Mouse (Mus musculus): ENCODE measurements around the gene Cep164. TPM values are rescaled to one million over a fixed set of nuclear protein-coding genes. Genes with fewer than 3 reads are reported as not detected.
A peak's percentile ranks its signal among the peaks of the same experiment; 100 is the strongest.

Cep164 gene
- polyA plus RNA-seq, 1 experiment from 2014 or later, result 5.4 TPM

DNA sequence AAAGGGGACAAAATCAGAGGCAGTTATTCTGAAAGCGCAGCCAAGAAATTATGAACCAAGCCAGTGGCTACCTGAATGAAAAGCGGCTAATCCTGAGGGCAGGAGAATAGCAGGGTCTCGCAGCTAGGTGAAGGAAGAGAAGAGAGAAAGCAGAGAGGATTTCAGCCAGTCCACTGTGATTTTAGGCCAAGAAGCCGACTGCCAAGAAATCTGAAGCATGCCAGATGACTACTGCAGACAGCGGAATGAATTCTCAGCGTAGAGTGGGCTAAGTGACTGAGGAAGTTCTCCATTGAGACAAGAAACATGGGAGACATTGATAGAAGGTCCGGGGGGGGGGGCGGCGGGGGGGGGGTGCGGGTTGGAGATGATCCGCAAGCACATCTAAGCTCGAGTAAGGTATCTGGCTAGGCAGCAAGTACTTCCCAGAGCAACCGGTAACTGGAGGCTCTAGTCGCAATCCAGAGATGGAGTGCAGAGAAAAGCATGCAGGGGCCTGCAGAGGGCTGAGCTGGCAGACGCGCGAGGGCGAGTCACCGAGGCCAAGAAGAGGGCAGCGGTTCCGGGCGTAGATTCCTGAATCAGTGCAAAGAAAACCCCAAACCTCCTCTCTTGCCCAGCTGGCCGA, 714 bp downstream of the Cep164 start:
- no peaks in the 10 kb centered on the region for H3K36me3 ChIP-seq (ENCODE audit: control insufficient read depth, insufficient read depth)
- peak overlapping the region; percentile 70 for H3K9ac ChIP-seq (ENCODE audit: low read depth, low read length)
- ATAC-seq (ENCODE audit: low read depth), result 0 out of 2 replicates have a peak, but pooled peaks have one; percentile 4
- H3K4me3 ChIP-seq (ENCODE audit: low read depth, low read length), result peak overlapping the region; percentile 84
- no peak overlapping the region for H3K27ac ChIP-seq (ENCODE audit: low read length)
- H3K27me3 ChIP-seq (ENCODE audit: control insufficient read depth, insufficient read depth, low read depth, low read length), result no peaks in the 10 kb centered on the region
- peaks cover 9% of the 10 kb centered on the region for H3K4me1 ChIP-seq (ENCODE audit: control insufficient read depth, low read depth, low read length)
- peak overlapping the region; percentile 89 for H3K4me2 ChIP-seq (ENCODE audit: low read depth, low read length)
- 10% methylated on average over 23 of the region's 23 CpGs for WGBS (ENCODE audit: insufficient replicate concordance)
- H3K9me3 ChIP-seq (replicated peaks; ENCODE audit: control insufficient read depth, low read length), result no peaks in the 10 kb centered on the region

DNA sequence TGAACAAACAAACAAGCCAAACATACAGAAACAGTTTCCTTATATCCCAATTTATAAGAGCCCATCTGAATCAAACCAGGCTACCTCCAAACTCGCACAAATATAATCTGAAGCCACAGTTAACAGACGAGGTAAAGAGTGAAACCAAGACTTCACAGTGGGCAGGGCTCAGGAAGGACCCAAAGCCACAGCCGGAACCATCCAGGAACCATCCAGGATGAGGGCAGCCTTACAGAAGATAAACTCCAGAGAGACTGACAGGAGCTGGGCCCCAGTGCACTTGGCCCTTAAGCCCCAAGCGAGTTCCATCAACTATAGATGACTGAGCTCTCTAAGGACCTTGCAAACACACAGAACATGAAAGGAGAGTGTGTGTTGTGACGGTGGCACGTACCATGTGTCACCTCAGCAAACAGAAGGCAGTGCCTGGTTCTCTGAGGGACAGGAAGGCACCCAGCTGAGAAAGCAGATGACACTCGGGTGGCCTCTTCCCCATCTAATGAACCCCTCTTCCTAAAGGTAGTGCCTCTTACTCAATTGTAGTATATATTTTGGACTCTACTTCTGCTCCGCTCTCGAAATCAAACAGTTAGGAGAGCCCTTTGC, 10.0 kb downstream of the Cep164 start:
- Histone ChIP-seq H3K27ac (ENCODE audit: low read length) (no peak overlapping the region), H3K4me3 (ENCODE audit: low read depth, low read length) (no peak overlapping the region), H3K9me3 (replicated peaks; ENCODE audit: control insufficient read depth, low read length) (no peaks in the 10 kb centered on the region), H3K4me1 (ENCODE audit: control insufficient read depth, low read depth, low read length) (no peaks in the 10 kb centered on the region; the same call in 1 of the 2 replicates), H3K27me3 (ENCODE audit: control insufficient read depth, insufficient read depth, low read depth, low read length) (no peaks in the 10 kb centered on the region), H3K4me2 (ENCODE audit: low read depth, low read length) (no peak overlapping the region), H3K9ac (ENCODE audit: low read depth, low read length) (no peak overlapping the region), H3K36me3 (ENCODE audit: control insufficient read depth, insufficient read depth) (no peaks in the 10 kb centered on the region)
- 36% methylated on average over 9 of the region's 9 CpGs for WGBS (ENCODE audit: insufficient replicate concordance)
- no peak for ATAC-seq (ENCODE audit: low read depth)

DNA sequence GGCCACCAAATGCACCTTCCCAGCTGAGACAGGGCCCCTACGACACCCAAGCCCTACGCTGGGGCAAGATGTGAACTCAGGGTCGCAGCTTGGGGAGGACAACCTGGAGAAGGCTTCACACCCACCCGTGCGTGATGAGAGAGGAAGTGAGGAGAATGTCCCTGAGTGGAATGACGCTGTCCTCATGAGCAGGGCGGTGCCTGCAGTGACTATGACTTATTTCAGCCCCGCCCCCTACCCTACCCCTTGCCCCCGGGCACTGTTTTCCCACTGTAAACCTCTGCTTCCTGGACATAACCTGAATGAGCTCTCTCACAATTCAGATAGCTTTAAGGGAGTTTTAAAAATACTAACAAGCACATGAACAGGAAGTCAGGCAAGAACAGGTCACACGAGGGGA, 13.0 kb downstream of the Cep164 start:
- H3K36me3 ChIP-seq (ENCODE audit: control insufficient read depth, insufficient read depth), result no peaks in the 10 kb centered on the region
- no peak overlapping the region for H3K4me2 ChIP-seq (ENCODE audit: low read depth, low read length)
- no peak overlapping the region for H3K9ac ChIP-seq (ENCODE audit: low read depth, low read length)
- no peaks in the 10 kb centered on the region; the same call in 1 of the 2 replicates for H3K4me1 ChIP-seq (ENCODE audit: control insufficient read depth, low read depth, low read length)
- 66% methylated on average over 10 of the region's 10 CpGs for WGBS (ENCODE audit: insufficient replicate concordance)
- no peaks in the 10 kb centered on the region for H3K9me3 ChIP-seq (replicated peaks; ENCODE audit: control insufficient read depth, low read length)
- H3K27ac ChIP-seq (ENCODE audit: low read length), result no peak overlapping the region
- no peak overlapping the region for H3K4me3 ChIP-seq (ENCODE audit: low read depth, low read length)
- no peaks in the 10 kb centered on the region for H3K27me3 ChIP-seq (ENCODE audit: control insufficient read depth, insufficient read depth, low read depth, low read length)
- ATAC-seq (ENCODE audit: low read depth), result no peak

DNA sequence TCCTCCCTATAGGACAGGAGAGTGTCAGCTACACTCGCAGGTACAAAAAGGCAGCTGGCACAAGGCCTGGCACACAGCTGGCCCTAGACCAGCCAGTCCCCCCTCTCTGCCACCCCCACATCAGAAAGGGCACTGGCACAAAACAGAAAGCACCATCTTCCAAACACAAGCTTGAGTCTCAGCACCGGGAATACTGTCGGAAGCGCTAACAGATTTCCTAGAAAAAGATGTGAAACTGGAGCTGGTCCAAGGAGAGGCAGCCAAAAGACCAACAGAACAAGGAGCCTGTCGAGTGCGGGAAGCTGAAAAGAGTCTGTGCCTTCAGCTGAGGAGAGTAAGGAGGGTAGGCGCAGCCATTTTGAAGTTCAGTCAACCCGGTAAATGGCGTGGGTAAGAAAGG, 13.4 kb downstream of the Cep164 start:
- H3K9ac ChIP-seq (ENCODE audit: low read depth, low read length), result no peak overlapping the region
- no peak for ATAC-seq (ENCODE audit: low read depth)
- no peak overlapping the region for H3K4me3 ChIP-seq (ENCODE audit: low read depth, low read length)
- H3K4me1 ChIP-seq (ENCODE audit: control insufficient read depth, low read depth, low read length), result no peaks in the 10 kb centered on the region; the same call in 1 of the 2 replicates
- WGBS (ENCODE audit: insufficient replicate concordance), result 74% methylated on average over 9 of the region's 9 CpGs
- H3K27me3 ChIP-seq (ENCODE audit: control insufficient read depth, insufficient read depth, low read depth, low read length), result no peaks in the 10 kb centered on the region
- no peak overlapping the region for H3K27ac ChIP-seq (ENCODE audit: low read length)
- H3K9me3 ChIP-seq (replicated peaks; ENCODE audit: control insufficient read depth, low read length), result no peaks in the 10 kb centered on the region
- H3K36me3 ChIP-seq (ENCODE audit: control insufficient read depth, insufficient read depth), result no peaks in the 10 kb centered on the region
- no peak overlapping the region for H3K4me2 ChIP-seq (ENCODE audit: low read depth, low read length)

DNA sequence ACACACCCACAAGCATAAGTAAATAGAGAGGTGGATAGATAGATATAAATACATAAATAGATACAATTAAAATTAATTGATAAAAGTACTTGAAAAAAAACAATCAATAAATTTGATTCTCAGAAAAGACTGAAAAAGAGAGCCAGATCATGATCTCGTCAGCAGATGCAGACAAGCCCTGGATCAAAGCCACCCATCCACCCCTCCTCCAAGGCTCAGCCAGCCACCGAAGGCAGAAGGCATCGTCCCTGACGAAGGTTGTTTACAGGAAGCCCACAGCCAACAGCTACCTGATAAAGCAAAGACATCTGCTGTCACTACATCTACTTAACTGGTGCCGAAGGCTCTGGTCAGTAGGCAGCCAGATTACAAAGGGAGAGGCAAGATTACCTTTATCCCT, 16.5 kb downstream of the Cep164 start:
- WGBS (ENCODE audit: insufficient replicate concordance), result 37% methylated on average over 5 of the region's 5 CpGs
- no peak overlapping the region for H3K27ac ChIP-seq (ENCODE audit: low read length)
- no peaks in the 10 kb centered on the region for H3K9me3 ChIP-seq (replicated peaks; ENCODE audit: control insufficient read depth, low read length)
- ATAC-seq (ENCODE audit: low read depth), result no peak
- H3K27me3 ChIP-seq (ENCODE audit: control insufficient read depth, insufficient read depth, low read depth, low read length), result no peaks in the 10 kb centered on the region
- no peaks in the 10 kb centered on the region for H3K4me1 ChIP-seq (ENCODE audit: control insufficient read depth, low read depth, low read length)
- H3K4me2 ChIP-seq (ENCODE audit: low read depth, low read length), result no peak overlapping the region
- no peak overlapping the region for H3K9ac ChIP-seq (ENCODE audit: low read depth, low read length)
- no peaks in the 10 kb centered on the region for H3K36me3 ChIP-seq (ENCODE audit: control insufficient read depth, insufficient read depth)
- H3K4me3 ChIP-seq (ENCODE audit: low read depth, low read length), result no peak overlapping the region

DNA sequence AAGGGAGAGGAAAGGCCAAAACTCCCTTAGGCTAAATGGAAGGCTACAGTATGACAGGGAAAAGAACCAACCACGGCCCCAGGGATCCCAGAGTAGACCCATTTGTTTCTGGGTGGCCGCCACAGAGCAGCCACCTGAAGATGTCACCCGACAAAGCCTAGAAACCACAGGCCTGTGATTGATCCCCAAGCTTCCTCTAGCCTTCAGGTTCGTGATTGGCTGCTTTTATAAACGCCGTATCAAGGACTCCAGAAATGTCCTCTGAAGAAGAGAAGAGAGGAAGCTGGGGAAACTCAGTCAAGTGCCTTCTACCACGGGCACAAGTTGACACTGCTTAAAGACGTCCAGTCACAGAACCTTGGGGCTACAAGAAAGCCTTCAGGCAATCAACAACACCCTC, 20.7 kb downstream of the Cep164 start:
- no peak overlapping the region for H3K27ac ChIP-seq (ENCODE audit: low read length)
- no peak overlapping the region for H3K9ac ChIP-seq (ENCODE audit: low read depth, low read length)
- H3K4me2 ChIP-seq (ENCODE audit: low read depth, low read length), result no peak overlapping the region
- H3K4me1 ChIP-seq (ENCODE audit: control insufficient read depth, low read depth, low read length), result peaks cover 13% of the 10 kb centered on the region
- peaks cover 2% of the 10 kb centered on the region; the same call in 1 of the 2 replicates for H3K36me3 ChIP-seq (ENCODE audit: control insufficient read depth, insufficient read depth)
- no peak for ATAC-seq (ENCODE audit: low read depth)
- 55% methylated on average over 8 of the region's 8 CpGs for WGBS (ENCODE audit: insufficient replicate concordance)
- no peaks in the 10 kb centered on the region for H3K9me3 ChIP-seq (replicated peaks; ENCODE audit: control insufficient read depth, low read length)
- no peak overlapping the region for H3K4me3 ChIP-seq (ENCODE audit: low read depth, low read length)
- H3K27me3 ChIP-seq (ENCODE audit: control insufficient read depth, insufficient read depth, low read depth, low read length), result no peaks in the 10 kb centered on the region

DNA sequence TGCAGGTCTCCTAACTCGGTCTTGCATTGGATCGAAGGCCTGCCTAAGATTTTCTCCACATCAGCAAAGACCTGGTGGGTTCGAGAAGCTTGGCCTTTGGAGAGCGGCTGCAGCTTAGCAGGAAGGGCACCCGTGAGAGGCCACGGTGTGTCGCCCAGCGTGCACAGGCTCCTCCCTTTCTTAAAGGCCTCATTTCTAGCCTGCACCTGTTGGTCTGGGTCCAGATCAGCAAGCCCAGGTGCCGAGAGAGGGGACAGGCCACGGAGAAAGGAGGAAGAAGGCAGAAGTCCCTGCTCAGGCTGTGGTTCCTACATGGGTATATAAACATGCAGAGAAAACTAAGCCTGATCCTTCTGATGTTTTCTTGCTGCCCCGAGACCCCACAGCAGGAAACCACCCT, 21.2 kb downstream of the Cep164 start:
- no peaks in the 10 kb centered on the region for H3K27me3 ChIP-seq (ENCODE audit: control insufficient read depth, insufficient read depth, low read depth, low read length)
- no peak overlapping the region for H3K4me3 ChIP-seq (ENCODE audit: low read depth, low read length)
- peaks cover 17% of the 10 kb centered on the region for H3K4me1 ChIP-seq (ENCODE audit: control insufficient read depth, low read depth, low read length)
- no peak overlapping the region for H3K27ac ChIP-seq (ENCODE audit: low read length)
- 69% methylated on average over 11 of the region's 11 CpGs for WGBS (ENCODE audit: insufficient replicate concordance)
- H3K4me2 ChIP-seq (ENCODE audit: low read depth, low read length), result no peak overlapping the region
- no peak overlapping the region for H3K9ac ChIP-seq (ENCODE audit: low read depth, low read length)
- no peaks in the 10 kb centered on the region for H3K9me3 ChIP-seq (replicated peaks; ENCODE audit: control insufficient read depth, low read length)
- no peak for ATAC-seq (ENCODE audit: low read depth)
- H3K36me3 ChIP-seq (ENCODE audit: control insufficient read depth, insufficient read depth), result peaks cover 2% of the 10 kb centered on the region; the same call in 1 of the 2 replicates

DNA sequence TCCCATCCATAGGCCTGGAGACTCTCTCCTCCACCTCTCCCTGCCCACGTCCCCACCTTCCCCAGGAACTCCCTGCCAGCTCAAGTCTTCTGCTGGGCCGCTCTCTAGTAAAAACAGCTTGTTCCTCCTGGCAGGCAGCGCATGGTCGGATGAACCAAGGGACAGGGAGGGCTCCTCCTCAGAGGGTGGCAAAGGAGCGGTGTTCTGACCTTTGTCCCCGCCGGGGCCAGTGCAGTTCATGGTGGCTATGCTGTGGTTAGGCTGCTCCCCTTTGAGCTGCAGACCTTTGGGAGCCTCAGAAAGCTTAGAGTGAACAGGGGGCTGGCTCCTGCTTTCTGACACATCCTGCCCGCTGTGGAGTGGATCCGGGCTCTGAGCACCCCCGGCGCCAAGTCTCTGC, 21.6 kb downstream of the Cep164 start:
- H3K4me1 ChIP-seq (ENCODE audit: control insufficient read depth, low read depth, low read length), result peaks cover 18% of the 10 kb centered on the region
- peaks cover 2% of the 10 kb centered on the region; the same call in 1 of the 2 replicates for H3K36me3 ChIP-seq (ENCODE audit: control insufficient read depth, insufficient read depth)
- H3K9me3 ChIP-seq (replicated peaks; ENCODE audit: control insufficient read depth, low read length), result no peaks in the 10 kb centered on the region
- no peak for ATAC-seq (ENCODE audit: low read depth)
- H3K4me2 ChIP-seq (ENCODE audit: low read depth, low read length), result no peak overlapping the region
- H3K9ac ChIP-seq (ENCODE audit: low read depth, low read length), result no peak overlapping the region
- 82% methylated on average over 11 of the region's 11 CpGs for WGBS (ENCODE audit: insufficient replicate concordance)
- no peak overlapping the region for H3K4me3 ChIP-seq (ENCODE audit: low read depth, low read length)
- no peak overlapping the region for H3K27ac ChIP-seq (ENCODE audit: low read length)
- no peaks in the 10 kb centered on the region for H3K27me3 ChIP-seq (ENCODE audit: control insufficient read depth, insufficient read depth, low read depth, low read length)

DNA sequence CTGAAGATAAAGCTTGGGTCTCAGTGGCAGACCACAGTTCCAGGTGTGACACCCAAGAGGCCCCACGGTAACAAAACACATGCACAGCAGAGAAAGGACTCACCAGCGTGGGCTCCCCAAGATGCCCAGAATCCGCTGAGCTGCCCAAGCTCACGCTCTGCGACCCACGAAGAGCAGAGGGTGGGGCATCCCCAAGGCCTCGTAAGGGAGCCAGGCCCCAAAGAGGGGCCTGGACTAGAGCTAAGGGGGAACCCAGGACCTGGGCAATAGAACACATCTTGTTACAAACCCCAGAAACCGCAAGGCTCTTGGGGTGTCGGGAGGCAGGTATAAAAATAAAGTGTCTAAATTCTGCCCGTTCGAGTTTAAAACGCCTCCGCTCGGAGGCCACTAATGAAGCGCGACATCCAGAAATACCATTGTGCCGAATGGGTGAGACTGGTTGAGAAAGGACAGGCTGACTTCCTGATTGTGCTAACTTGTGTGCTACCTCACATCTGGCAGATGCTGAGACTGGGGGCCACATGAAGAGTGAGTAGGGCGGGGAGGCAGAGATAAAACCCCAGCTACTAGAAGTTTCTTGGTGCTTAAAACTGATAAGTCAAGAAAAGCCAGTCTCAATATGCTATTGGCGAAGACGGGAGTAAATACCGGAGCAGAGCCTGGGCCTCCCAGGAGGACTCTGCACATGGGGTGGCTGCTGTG, 25.3 kb downstream of the Cep164 start:
- 45% methylated on average over 21 of the region's 21 CpGs for WGBS (ENCODE audit: insufficient replicate concordance)
- Histone ChIP-seq H3K9ac (ENCODE audit: low read depth, low read length) (peak overlapping the region; percentile 6; the same call in 1 of the 2 replicates), H3K27me3 (ENCODE audit: control insufficient read depth, insufficient read depth, low read depth, low read length) (no peaks in the 10 kb centered on the region), H3K9me3 (replicated peaks; ENCODE audit: control insufficient read depth, low read length) (no peaks in the 10 kb centered on the region), H3K27ac (ENCODE audit: low read length) (peak overlapping the region; percentile 82), H3K36me3 (ENCODE audit: control insufficient read depth, insufficient read depth) (peaks cover 2% of the 10 kb centered on the region; the same call in 1 of the 2 replicates), H3K4me1 (ENCODE audit: control insufficient read depth, low read depth, low read length) (peaks cover 18% of the 10 kb centered on the region), H3K4me3 (ENCODE audit: low read depth, low read length) (peak overlapping the region; percentile 13), H3K4me2 (ENCODE audit: low read depth, low read length) (peak overlapping the region; percentile 49)
- ATAC-seq (ENCODE audit: low read depth), result peak; percentile 94
